Comparison of ENCODE assay signal across 9 mouse cellular contexts in genomic region chr11:69575220-69575619, GRCm38 (mm10). TPM values are rescaled to one million over a fixed set of nuclear protein-coding genes. Genes with fewer than 3 reads are reported as not detected.
DNase-seq lines count a peak whose midpoint lies in the region; ATAC-seq and TF ChIP-seq lines count a peak whose summit lies in the region.
"Had no signal": no experiment of that assay in that cellular context is flagged by ENCODE, and none has a peak within 500 bp of the region (broad histone marks: within the 10 kb centered on the region; RNA-seq: fewer than 3 reads in every experiment).

No protein-coding gene starts in this region.

- peak; percentile 58 for DNase-seq in embryonic facial prominence, embryonic 11.5 days (ENCODE audit: low spot score)
- DNase-seq in embryonic facial prominence, embryonic 10.5 days (ENCODE audit: low spot score) = no peak
- DNase-seq in lung, embryonic 14.5 days = peak; percentile 64
- no peak for DNase-seq in lung, adult 18-20 months
- DNase-seq in c-Kit-positive CD71-negative TER-119-negative erythroid progenitor cells, embryonic 14.5 days (ENCODE audit: low read depth) = peak; percentile 38
- DNase-seq in retina, embryonic 14.5 days (ENCODE audit: low spot score) = peak; percentile 71
- DNase-seq in kidney, adult 18-20 months = no peak
- DNase-seq in gastrocnemius, postnatal 10 days = no peak

- H3K9ac ChIP-seq in embryonic facial prominence, embryonic 11.5 days (replicated peaks; ENCODE audit: low read length) = no peak overlapping the region
- no peak overlapping the region for H3K9ac ChIP-seq in lung, embryonic 14.5 days
- H3K9ac ChIP-seq: limb, embryonic 15.5 days had no signal

- 65% methylated on average over 3 of the region's 3 CpGs for WGBS in embryonic facial prominence, embryonic 11.5 days
- WGBS in embryonic facial prominence, embryonic 10.5 days = 69% methylated on average over 3 of the region's 3 CpGs
- 56% methylated on average over 3 of the region's 3 CpGs for WGBS in lung, embryonic 14.5 days

- ATAC-seq in embryonic facial prominence, embryonic 11.5 days (replicated peaks; ENCODE audit: insufficient number of reproducible peaks, low FRiP score, low TSS enrichment, low read depth) = no peak
- ATAC-seq in lung, embryonic 14.5 days (ENCODE audit: insufficient read depth) = no peak

- H3K27ac ChIP-seq in embryonic facial prominence, embryonic 11.5 days (replicated peaks; ENCODE audit: low read depth, low read length) = no peak overlapping the region
- no peak overlapping the region for H3K27ac ChIP-seq in embryonic facial prominence, embryonic 10.5 days (replicated peaks)
- H3K27ac ChIP-seq in lung, embryonic 14.5 days (ENCODE audit: low read depth) = no peak overlapping the region
- H3K27ac ChIP-seq: limb, embryonic 15.5 days had no signal

- H3K36me3 ChIP-seq in embryonic facial prominence, embryonic 11.5 days (replicated peaks; ENCODE audit: control insufficient read depth, insufficient read depth, low read depth, low read length) = peaks cover 5% of the 10 kb centered on the region; the same call in 1 of the 2 replicates
- H3K36me3 ChIP-seq in embryonic facial prominence, embryonic 10.5 days (replicated peaks) = peaks cover 73% of the 10 kb centered on the region
- peaks cover 42% of the 10 kb centered on the region for H3K36me3 ChIP-seq in lung, embryonic 14.5 days (ENCODE audit: insufficient read depth)

- H3K4me1 ChIP-seq in embryonic facial prominence, embryonic 11.5 days (ENCODE audit: control insufficient read depth, insufficient read depth, low read length) = peaks cover 7% of the 10 kb centered on the region
- H3K4me1 ChIP-seq in embryonic facial prominence, embryonic 10.5 days = peaks cover 35% of the 10 kb centered on the region
- peaks cover 7% of the 10 kb centered on the region for H3K4me1 ChIP-seq in lung, embryonic 14.5 days (ENCODE audit: insufficient read depth)

- H3K4me3 ChIP-seq in embryonic facial prominence, embryonic 11.5 days (ENCODE audit: low read depth, low read length) = no peak overlapping the region
- no peak overlapping the region; the same call in 1 of the 2 replicates for H3K4me3 ChIP-seq in embryonic facial prominence, embryonic 10.5 days
- H3K4me3 ChIP-seq in lung, embryonic 14.5 days (ENCODE audit: low read depth, low read length) = no peak overlapping the region
- H3K4me3 ChIP-seq: limb, embryonic 15.5 days had no signal

- no peaks in the 10 kb centered on the region for H3K9me3 ChIP-seq in embryonic facial prominence, embryonic 11.5 days (replicated peaks; ENCODE audit: control insufficient read depth, low read length)
- H3K9me3 ChIP-seq in embryonic facial prominence, embryonic 10.5 days = no peaks in the 10 kb centered on the region
- no peaks in the 10 kb centered on the region for H3K9me3 ChIP-seq in lung, embryonic 14.5 days (ENCODE audit: low read depth, low read length)
- H3K9me3 ChIP-seq: limb, embryonic 15.5 days had no signal

- no peaks in the 10 kb centered on the region for H3K27me3 ChIP-seq in embryonic facial prominence, embryonic 11.5 days (ENCODE audit: control insufficient read depth, insufficient read depth, low read length)
- H3K27me3 ChIP-seq in embryonic facial prominence, embryonic 10.5 days (replicated peaks; ENCODE audit: low read depth, poor library complexity, severe bottlenecking) = no peaks in the 10 kb centered on the region
- H3K27me3 ChIP-seq in lung, embryonic 14.5 days (ENCODE audit: insufficient read depth, low read length) = no peaks in the 10 kb centered on the region
- H3K27me3 ChIP-seq: limb, embryonic 15.5 days had no signal

- no peak overlapping the region for H3K4me2 ChIP-seq in embryonic facial prominence, embryonic 11.5 days (ENCODE audit: low read depth, low read length)
- no peak overlapping the region for H3K4me2 ChIP-seq in lung, embryonic 14.5 days
- H3K4me2 ChIP-seq: limb, embryonic 15.5 days had no signal

- TF ChIP-seq CTCF in lung, embryonic 14.5 days (IDR thresholded peaks at IDR 0.05; ENCODE audit: low read depth) = peak; percentile 62

RNA-seq across cellular contexts. Expression of gene Wrap53, which starts 4.8 kb away (rescaled TPM):
- 40.2 and 40.9 TPM in 2 replicates for polyA plus RNA-seq in embryonic facial prominence, embryonic 11.5 days (2014; fragmentation: Nextera tagmentation; extraction: Ambion mirVana)
- polyA plus RNA-seq in embryonic facial prominence, embryonic 10.5 days (2016; fragmentation: Nextera tagmentation; extraction: Ambion mirVana) = 41.6 and 43.5 TPM in 2 replicates
- polyA plus RNA-seq in lung, embryonic 14.5 days (2014; fragmentation: Nextera tagmentation; extraction: Ambion mirVana) = 27.1 and 33.6 TPM in 2 replicates
- 1 to 10 TPM; 4.3 to 5.5 TPM for total RNA-seq in gastrocnemius, postnatal 10 days (2021)

RNA-seq across cellular contexts. Expression of gene Trp53, which starts 4.9 kb away (rescaled TPM):
- 200 and 215 TPM in 2 replicates for polyA plus RNA-seq in embryonic facial prominence, embryonic 11.5 days (2014; fragmentation: Nextera tagmentation; extraction: Ambion mirVana)
- 219 and 225 TPM in 2 replicates for polyA plus RNA-seq in embryonic facial prominence, embryonic 10.5 days (2016; fragmentation: Nextera tagmentation; extraction: Ambion mirVana)
- polyA plus RNA-seq in lung, embryonic 14.5 days (2014; fragmentation: Nextera tagmentation; extraction: Ambion mirVana) = 178 and 202 TPM in 2 replicates
- 10 to 100 TPM; 30.9 to 41.2 TPM for total RNA-seq in gastrocnemius, postnatal 10 days (2021)

RNA-seq across cellular contexts. Expression of gene Efnb3, which starts 15.2 kb away (rescaled TPM):
- 11.2 and 11.3 TPM in 2 replicates for polyA plus RNA-seq in embryonic facial prominence, embryonic 11.5 days (2014; fragmentation: Nextera tagmentation; extraction: Ambion mirVana)
- polyA plus RNA-seq in embryonic facial prominence, embryonic 10.5 days (2016; fragmentation: Nextera tagmentation; extraction: Ambion mirVana) = 29.5 and 29.8 TPM in 2 replicates
- 2.8 and 3.3 TPM in 2 replicates for polyA plus RNA-seq in lung, embryonic 14.5 days (2014; fragmentation: Nextera tagmentation; extraction: Ambion mirVana)
- 1 to 10 TPM; 1.6 to 2.3 TPM for total RNA-seq in gastrocnemius, postnatal 10 days (2021)

RNA-seq across cellular contexts. Expression of gene Dnah2, which starts 26.3 kb away (rescaled TPM):
- polyA plus RNA-seq in embryonic facial prominence, embryonic 11.5 days (2014; fragmentation: Nextera tagmentation; extraction: Ambion mirVana) = 1.5 and 2.1 TPM in 2 replicates
- 1.3 and 1.4 TPM in 2 replicates for polyA plus RNA-seq in embryonic facial prominence, embryonic 10.5 days (2016; fragmentation: Nextera tagmentation; extraction: Ambion mirVana)
- 0.58 and 1.9 TPM in 2 replicates for polyA plus RNA-seq in lung, embryonic 14.5 days (2014; fragmentation: Nextera tagmentation; extraction: Ambion mirVana)
- total RNA-seq in gastrocnemius, postnatal 10 days (2021) = 1 to 10 TPM in 1 of 2 experiments, under 1 TPM in 1; 0.07 to 1.1 TPM

RNA-seq across cellular contexts. Expression of gene Atp1b2, which starts 30.5 kb away (rescaled TPM):
- polyA plus RNA-seq in embryonic facial prominence, embryonic 11.5 days (2014; fragmentation: Nextera tagmentation; extraction: Ambion mirVana) = 5.2 and 6.0 TPM in 2 replicates
- polyA plus RNA-seq in embryonic facial prominence, embryonic 10.5 days (2016; fragmentation: Nextera tagmentation; extraction: Ambion mirVana) = 3.2 TPM in 2 replicates
- polyA plus RNA-seq in lung, embryonic 14.5 days (2014; fragmentation: Nextera tagmentation; extraction: Ambion mirVana) = 6.9 and 9.8 TPM in 2 replicates
- 100 to 1,000 TPM; 351 to 394 TPM for total RNA-seq in gastrocnemius, postnatal 10 days (2021)

Comparison
In these comparisons a context has a peak if more than half of its experiments do, and no peak if none do; other contexts are left out.
1. DNase-seq: peak in embryonic facial prominence, embryonic 11.5 days (single experiment), lung, embryonic 14.5 days (single experiment), c-Kit-positive CD71-negative TER-119-negative erythroid progenitor cells, embryonic 14.5 days (single experiment) and retina, embryonic 14.5 days (single experiment); none in embryonic facial prominence, embryonic 10.5 days (single experiment), lung, adult 18-20 months (0 of 2), kidney, adult 18-20 months (single experiment) and gastrocnemius, postnatal 10 days (single experiment).